Mouse (Mus musculus) retina, embryonic 14.5 days (tissue): Measurements from ENCODE around the gene Usp13.

ENCODE experiments used
- DNase-seq: peaks from one replicate; pipeline ENCODE4 v3.0.0-alpha.2; 2015; ENCODE audit warnings: low spot score

The Usp13 gene

GRCm38 (mm10) chr3:32817357-32818326 is at the start of gene Usp13:
Gene Usp13, plus strand, starts transcription at chr3:32817546.
- peak; percentile 78 for DNase-seq

GRCm38 (mm10) chr3:32770781-32771180 is 46.6 kb upstream of the Usp13 start:
- DNase-seq = no peak

GRCm38 (mm10) chr3:32817001-32817356 is 367 bp upstream of the Usp13 start:
- no peak for DNase-seq

GRCm38 (mm10) chr3:32818327-32818900 is 1.1 kb downstream of the Usp13 start:
- peak; percentile 36 for DNase-seq

- no peak for DNase-seq
These were observed 5.3 kb downstream of the Usp13 start for GRCm38 (mm10) chr3:32822620-32823019.

- DNase-seq = no peak
These were observed 7.6 kb downstream of the Usp13 start for GRCm38 (mm10) chr3:32824923-32825322.

GRCm38 (mm10) chr3:32825964-32826479 is 8.7 kb downstream of the Usp13 start:
- DNase-seq = no peak

GRCm38 (mm10) chr3:32826701-32827100 is 9.4 kb downstream of the Usp13 start:
- no peak for DNase-seq

GRCm38 (mm10) chr3:32833871-32834270 is 16.5 kb downstream of the Usp13 start:
- no peak for DNase-seq

GRCm38 (mm10) chr3:32837847-32838246 is 20.5 kb downstream of the Usp13 start:
- no peak for DNase-seq

- no peak for DNase-seq
These were observed 39.2 kb downstream of the Usp13 start for GRCm38 (mm10) chr3:32856362-32857107.

- no peak for DNase-seq
These were observed 53.7 kb downstream of the Usp13 start for GRCm38 (mm10) chr3:32871081-32871480.

GRCm38 (mm10) chr3:32886386-32886785 is 69.0 kb downstream of the Usp13 start:
- no peak for DNase-seq

GRCm38 (mm10) chr3:32888886-32889285 is 71.5 kb downstream of the Usp13 start:
- DNase-seq = no peak

GRCm38 (mm10) chr3:32890174-32890573 is 72.8 kb downstream of the Usp13 start:
- DNase-seq = no peak

- peak; percentile 33 for DNase-seq
These were observed 86.1 kb downstream of the Usp13 start for GRCm38 (mm10) chr3:32903462-32903861.

- DNase-seq = no peak
These were observed 87.3 kb downstream of the Usp13 start for GRCm38 (mm10) chr3:32904599-32904998.

- no peak for DNase-seq
These were observed 88.8 kb downstream of the Usp13 start for GRCm38 (mm10) chr3:32905850-32906779.

- DNase-seq = no peak
These were observed 91.1 kb downstream of the Usp13 start for GRCm38 (mm10) chr3:32908400-32908799.

GRCm38 (mm10) chr3:32910071-32910551 is 92.8 kb downstream of the Usp13 start:
- DNase-seq = peak; percentile 42

- DNase-seq = no peak
These were observed 106.8 kb downstream of the Usp13 start for GRCm38 (mm10) chr3:32924168-32924567.
